Mouse (Mus musculus) lung, postnatal 0 days (tissue): ENCODE results near the gene Mrpl43.

ENCODE experiments used
- CTCF ChIP-seq: IDR thresholded peaks from 2 replicates; pipeline ENCODE4 v1.5.1; 2016; ENCODE audit warnings: antibody characterized with exemption, mild to moderate bottlenecking
- EP300 ChIP-seq: IDR thresholded peaks from 2 replicates; pipeline ENCODE4 v1.6.1; 2016; ENCODE audit warnings: antibody characterized with exemption, mild to moderate bottlenecking, control low read depth

- peak; percentile 51 for TF ChIP-seq CTCF
- no peak for TF ChIP-seq EP300
Observed at GRCm38 (mm10) chr19:44988831-44989566, 17.2 kb downstream of the Mrpl43 start, which contains the start of gene Sema4g.
